Mouse (Mus musculus) MEL (cell line): ENCODE data around the gene Xpnpep1. TPM values are rescaled to one million over a fixed set of nuclear protein-coding genes. Genes with fewer than 3 reads are reported as not detected.

ENCODE experiments used
- DNase-seq: peaks from one replicate; pipeline ENCODE4 v3.0.0; 2011; ENCODE audit warnings: low read depth, low spot score
- H3K27ac ChIP-seq: 2 replicates; pipeline ENCODE4 v1.5.1; 2012; ENCODE audit warnings: low read depth, mild to moderate bottlenecking, control low read depth, low read length, moderate library complexity; ENCODE audit not compliant: control insufficient read depth
- H3K27me3 ChIP-seq, 2 experiments: fragments of 150-350 bp in 1 of 2; sonication (generic) in 1 of 2; 2 replicates each; pipeline ENCODE4 v1.6.1; 2012; ENCODE audit warnings: low read length in 2 of 2, mild to moderate bottlenecking in 2 of 2, improper control_type of control experiment in 1 of 2, moderate library complexity in 1 of 2; ENCODE audit not compliant: insufficient read depth in 2 of 2, control insufficient read depth in 1 of 2
- H3K36me3 ChIP-seq, 2 experiments: 2 replicates each; pipeline ENCODE4 v1.6.1; 2012 to 2014; ENCODE audit warnings: low read length in 2 of 2, improper control_type of control experiment in 1 of 2, inconsistent platforms in 1 of 2, mild to moderate bottlenecking in 1 of 2; ENCODE audit not compliant: insufficient read depth in 2 of 2, control insufficient read depth in 1 of 2
- H3K4me1 ChIP-seq, 2 experiments: fragments of 150-350 bp in 1 of 2; sonication (generic) in 1 of 2; 2 replicates each; pipeline ENCODE4 v1.6.1; 2012; ENCODE audit warnings: low read length in 2 of 2, improper control_type of control experiment in 1 of 2, mild to moderate bottlenecking in 1 of 2; ENCODE audit not compliant: insufficient read depth in 2 of 2, control insufficient read depth in 1 of 2
- H3K4me3 ChIP-seq, 2 experiments: fragments of 150-350 bp in 1 of 2; sonication (generic) in 1 of 2; 2 replicates each; pipeline ENCODE4 v1.5.1; 2012; ENCODE audit warnings: low read depth in 2 of 2, low read length in 2 of 2, mild to moderate bottlenecking in 2 of 2, moderate library complexity in 2 of 2, control low read depth in 1 of 2, improper control_type of control experiment in 1 of 2; ENCODE audit not compliant: control insufficient read depth in 1 of 2, insufficient read depth in 1 of 2
- H3K79me2 ChIP-seq: 2 replicates; pipeline ENCODE4 v1.6.1; 2012; ENCODE audit warnings: mild to moderate bottlenecking, low read length, moderate library complexity; ENCODE audit not compliant: control insufficient read depth, poor library complexity, insufficient read depth
- H3K9ac ChIP-seq: 2 replicates; pipeline ENCODE4 v1.6.1; 2012; ENCODE audit warnings: low read depth, mild to moderate bottlenecking, control low read depth, low read length, moderate library complexity; ENCODE audit not compliant: control insufficient read depth, poor library complexity, severe bottlenecking
- H3K9me3 ChIP-seq: fragments of 150-350 bp; sonication (generic); replicated peaks from 2 replicates; pipeline ENCODE4 v1.6.1; 2012; ENCODE audit warnings: mild to moderate bottlenecking, low read length, improper control_type of control experiment, moderate library complexity; ENCODE audit not compliant: insufficient read depth
- CTCF ChIP-seq, 3 experiments: IDR thresholded peaks in 2 of 3; conservative IDR thresholded peaks in 1 of 3; 2 replicates each; pipeline ENCODE4 v1.5.1; 2011 to 2012; ENCODE audit warnings: low read length in 3 of 3, low read depth in 2 of 3, mild to moderate bottlenecking in 2 of 3, improper control_type of control experiment in 1 of 3, inconsistent platforms in 1 of 3, mixed read lengths in 1 of 3, moderate library complexity in 1 of 3; ENCODE audit not compliant: control insufficient read depth in 1 of 3, insufficient read depth in 1 of 3, poor library complexity in 1 of 3, severe bottlenecking in 1 of 3
- GABPA ChIP-seq: IDR thresholded peaks from 2 replicates; pipeline ENCODE4 v1.6.1; 2012; ENCODE audit warnings: low read depth, mild to moderate bottlenecking, inconsistent platforms, low read length, improper control_type of control experiment, moderate library complexity
- HCFC1 ChIP-seq: IDR thresholded peaks from 2 replicates; pipeline ENCODE4 v1.6.1; 2012; ENCODE audit warnings: low read depth, mild to moderate bottlenecking, inconsistent platforms, low read length, improper control_type of control experiment, moderate library complexity
- JUND ChIP-seq: IDR thresholded peaks from 2 replicates; pipeline ENCODE4 v1.6.1; 2011; ENCODE audit warnings: low read depth, mild to moderate bottlenecking, improper control_type of control experiment, low read length
- KAT2A ChIP-seq: conservative IDR thresholded peaks from 2 replicates; pipeline ENCODE4 v1.6.1; 2012; ENCODE audit warnings: low read depth, low read length, improper control_type of control experiment, inconsistent platforms
- MAX ChIP-seq: IDR thresholded peaks from 2 replicates; pipeline ENCODE4 v1.6.1; 2011; ENCODE audit warnings: low read length, improper control_type of control experiment
- MYC ChIP-seq: IDR thresholded peaks from 2 replicates; pipeline ENCODE4 v1.6.1; 2011; ENCODE audit warnings: low read depth, mild to moderate bottlenecking, low read length, improper control_type of control experiment, moderate library complexity
- POLR2AphosphoS2 ChIP-seq: IDR thresholded peaks from 2 replicates; pipeline ENCODE4 v1.6.1; 2011; ENCODE audit warnings: low read length, improper control_type of control experiment
- RAD21 ChIP-seq: IDR thresholded peaks from 2 replicates; pipeline ENCODE4 v1.6.1; 2011; ENCODE audit warnings: mild to moderate bottlenecking, low read depth, low read length, improper control_type of control experiment
- RCOR1 ChIP-seq: IDR thresholded peaks from 2 replicates; pipeline ENCODE4 v1.6.1; 2012; ENCODE audit warnings: low read depth, mild to moderate bottlenecking, inconsistent platforms, low read length, improper control_type of control experiment
- SMC3 ChIP-seq: IDR thresholded peaks from 2 replicates; pipeline ENCODE4 v1.6.1; 2011; ENCODE audit warnings: low read depth, low read length, improper control_type of control experiment
- TCF12 ChIP-seq: IDR thresholded peaks from 2 replicates; pipeline ENCODE4 v1.6.1; 2014; ENCODE audit warnings: low read depth, mild to moderate bottlenecking, inconsistent platforms, low read length, improper control_type of control experiment, moderate library complexity
- USF2 ChIP-seq, 2 experiments: IDR thresholded peaks; 2 replicates each; pipeline ENCODE4 v1.6.1; 2011 to 2012; ENCODE audit warnings: improper control_type of control experiment in 2 of 2, low read length in 2 of 2, borderline replicate concordance in 1 of 2, inconsistent platforms in 1 of 2, low read depth in 1 of 2, mild to moderate bottlenecking in 1 of 2; ENCODE audit not compliant: insufficient read depth in 1 of 2
- ZC3H11A ChIP-seq: IDR thresholded peaks from 2 replicates; pipeline ENCODE4 v1.6.1; 2012; ENCODE audit warnings: low read depth, mild to moderate bottlenecking, inconsistent platforms, low read length, improper control_type of control experiment
- ZNF384 ChIP-seq: IDR thresholded peaks from 2 replicates; pipeline ENCODE4 v1.6.1; 2012; ENCODE audit warnings: low read depth, mild to moderate bottlenecking, inconsistent platforms, low read length, improper control_type of control experiment
- polyA plus RNA-seq, 2 experiments: library from polyadenylated mRNA; stranded (reverse) in 1 of 2; unstranded in 1 of 2; fragments of >175 nt in 1 of 2; fragments of >200 nt in 1 of 2; gene quantifications; 2 replicates each; pipeline versions ENCODE4 v1.2.1 to v1.2.4; 2012; ENCODE audit warnings: low replicate concordance in 2 of 2, low read depth in 1 of 2; ENCODE audit not compliant: insufficient read length in 2 of 2, insufficient read depth in 1 of 2, missing spikeins in 1 of 2
- total RNA-seq: library from RNA; depleted of rRNA; stranded (reverse); fragments of 300-350 nt; gene quantifications from 2 replicates; pipeline ENCODE4 v1.2.3, GENCODE M21; 2012

The Xpnpep1 gene
- total and polyA plus RNA-seq, 3 experiments, result 428 to 531 (median 526) TPM

DNA sequence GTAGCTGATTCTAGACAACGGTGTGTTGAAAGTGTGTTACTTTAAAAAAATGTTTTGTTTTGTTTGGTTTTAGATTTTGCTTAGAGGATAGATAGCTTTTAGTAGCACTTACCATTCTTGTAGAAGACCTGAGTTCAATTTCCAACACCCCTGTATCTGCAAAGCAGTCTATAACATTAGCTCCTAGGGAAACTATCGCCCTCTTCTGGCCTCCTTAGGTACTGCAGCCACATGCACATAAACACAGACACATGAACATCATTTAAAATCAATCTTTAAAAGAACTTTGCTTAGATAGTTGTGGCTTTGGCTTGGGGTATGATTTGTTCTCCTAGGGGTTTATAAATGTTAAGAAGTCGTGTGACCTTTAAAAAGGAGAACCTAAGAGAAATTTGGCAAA, 10.1 kb upstream of the Xpnpep1 start:
- Histone ChIP-seq H3K27ac (no peak overlapping the region), H3K4me3 (no peak overlapping the region), H3K9me3 (no peaks in the 10 kb centered on the region), H3K79me2 (no peaks in the 10 kb centered on the region), H3K4me1 (no peaks in the 10 kb centered on the region), H3K27me3 (no peaks in the 10 kb centered on the region), H3K36me3 (no peaks in the 10 kb centered on the region), H3K9ac (no peak overlapping the region)
- TF ChIP-seq RAD21, result peak; percentile 45
- TF ChIP-seq ZC3H11A, result peak; percentile 35
- no peak for TF ChIP-seq TCF12
- TF ChIP-seq SMC3, result peak; percentile 59
- 0 out of 2 replicates have a peak, but pooled peaks have one; percentile 17 for TF ChIP-seq MYC
- TF ChIP-seq CTCF (IDR thresholded peaks at IDR 0.05 in 2 of 3, conservative IDR thresholded peaks at IDR 0.05 in 1 of 3; ENCODE audit: control insufficient read depth in 1 of 3, insufficient read depth in 1 of 3, low read depth in 2 of 3, low read length in 3 of 3, poor library complexity in 1 of 3, severe bottlenecking in 1 of 3), result peak; percentile 51 to 96 (median 74)
- DNase-seq, result peak; percentile 77

GRCm38 (mm10) chr19:53047208-53047607, 7.2 kb upstream of the Xpnpep1 start:
- no peaks in the 10 kb centered on the region for H3K79me2 ChIP-seq
- no peaks in the 10 kb centered on the region for H3K27me3 ChIP-seq
- DNase-seq, result no peak
- peaks cover 0 to 19% of the 10 kb centered on the region in 2 experiments; a peak in 2 of 4 replicates for H3K36me3 ChIP-seq
- peaks cover 15 to 16% of the 10 kb centered on the region in 2 experiments for H3K4me1 ChIP-seq
- no peak overlapping the region for H3K9ac ChIP-seq
- no peaks in the 10 kb centered on the region for H3K9me3 ChIP-seq
- no peak overlapping the region for H3K27ac ChIP-seq
- no peak for TF ChIP-seq MAX
- TF ChIP-seq POLR2AphosphoS2, result no peak
- TF ChIP-seq KAT2A, result no peak
- no peak for TF ChIP-seq ZNF384
- no peak for TF ChIP-seq USF2 (IDR thresholded peaks at IDR 0.05; ENCODE audit: borderline replicate concordance in 1 of 2, insufficient read depth in 1 of 2, low read depth in 1 of 2, low read length in 2 of 2)
- no peak for TF ChIP-seq JUND
- TF ChIP-seq HCFC1, result no peak
- TF ChIP-seq RCOR1, result no peak
- no peak for TF ChIP-seq GABPA
- no peak for TF ChIP-seq CTCF (IDR thresholded peaks at IDR 0.05 in 2 of 3, conservative IDR thresholded peaks at IDR 0.05 in 1 of 3; ENCODE audit: control insufficient read depth in 1 of 3, insufficient read depth in 1 of 3, low read depth in 2 of 3, low read length in 3 of 3, poor library complexity in 1 of 3, severe bottlenecking in 1 of 3)
- TF ChIP-seq, all 39 proteins: peak for 0
- H3K4me3 ChIP-seq, result no peak overlapping the region
